Mouse (Mus musculus): Measurements from ENCODE around the gene Bbof1.

Bbof1 gene

GRCm38 (mm10) chr12:84400068-84400467 is 8.8 kb upstream of the Bbof1 start:
- no peak for DNase-seq (ENCODE audit: low read depth, low spot score)

GRCm38 (mm10) chr12:84400653-84401052 is 8.2 kb upstream of the Bbof1 start:
- no peak for DNase-seq (ENCODE audit: low read depth, low spot score)

GRCm38 (mm10) chr12:84402923-84403322 is 5.9 kb upstream of the Bbof1 start:
- no peak for DNase-seq (ENCODE audit: low read depth, low spot score)

- peak; percentile 16 for DNase-seq (ENCODE audit: low read depth, low spot score)
Measured at GRCm38 (mm10) chr12:84404541-84404940, 4.3 kb upstream of the Bbof1 start.

GRCm38 (mm10) chr12:84407259-84407658 is 1.6 kb upstream of the Bbof1 start:
- DNase-seq (ENCODE audit: low read depth, low spot score), result no peak

GRCm38 (mm10) chr12:84407874-84408818 is 725 bp upstream of the Bbof1 start:
- DNase-seq (ENCODE audit: low read depth, low spot score), result peak; percentile 11

- peak; percentile 83 for DNase-seq (ENCODE audit: low read depth, low spot score)
Measured at GRCm38 (mm10) chr12:84416834-84417604, 8.1 kb downstream of the Bbof1 start, which contains the start of gene Rnf113a2. Gene Rnf113a2, plus strand, starts transcription at chr12:84417196.

- DNase-seq (ENCODE audit: low read depth, low spot score), result no peak
Measured at GRCm38 (mm10) chr12:84417605-84417922, 8.7 kb downstream of the Bbof1 start.

- DNase-seq (ENCODE audit: low read depth, low spot score), result no peak
Measured at GRCm38 (mm10) chr12:84423990-84424389, 15.1 kb downstream of the Bbof1 start.

- DNase-seq (ENCODE audit: low read depth, low spot score), result no peak
Measured at GRCm38 (mm10) chr12:84429825-84430224, 21.0 kb downstream of the Bbof1 start.

GRCm38 (mm10) chr12:84438697-84439096 is 29.8 kb downstream of the Bbof1 start:
- DNase-seq (ENCODE audit: low read depth, low spot score), result no peak

- DNase-seq (ENCODE audit: low read depth, low spot score), result no peak
Measured at GRCm38 (mm10) chr12:84442526-84442925, 33.7 kb downstream of the Bbof1 start.

GRCm38 (mm10) chr12:84447386-84447785 is 38.5 kb downstream of the Bbof1 start:
- DNase-seq (ENCODE audit: low read depth, low spot score), result no peak

GRCm38 (mm10) chr12:84448181-84448580 is 39.3 kb downstream of the Bbof1 start:
- DNase-seq (ENCODE audit: low read depth, low spot score), result no peak

GRCm38 (mm10) chr12:84449887-84450286 is 41.0 kb downstream of the Bbof1 start:
- no peak for DNase-seq (ENCODE audit: low read depth, low spot score)

GRCm38 (mm10) chr12:84450351-84450717 is 41.5 kb downstream of the Bbof1 start:
- peak; percentile 13 for DNase-seq (ENCODE audit: low read depth, low spot score)

- peak; percentile 100 for DNase-seq (ENCODE audit: low read depth, low spot score)
Measured at GRCm38 (mm10) chr12:84450718-84451646, 42.1 kb downstream of the Bbof1 start, which contains the start of the genes Aldh6a1 and Lin52. Gene Aldh6a1, minus strand, starts transcription at chr12:84451004. Gene Lin52, plus strand, starts transcription at chr12:84451422.

GRCm38 (mm10) chr12:84451801-84452200 is 42.9 kb downstream of the Bbof1 start:
- DNase-seq (ENCODE audit: low read depth, low spot score), result peak; percentile 6

GRCm38 (mm10) chr12:84456911-84457310 is 48.0 kb downstream of the Bbof1 start:
- no peak for DNase-seq (ENCODE audit: low read depth, low spot score)

- no peak for DNase-seq (ENCODE audit: low read depth, low spot score)
Measured at GRCm38 (mm10) chr12:84459845-84460244, 51.0 kb downstream of the Bbof1 start.

- DNase-seq (ENCODE audit: low read depth, low spot score), result no peak
Measured at GRCm38 (mm10) chr12:84461416-84461815, 52.5 kb downstream of the Bbof1 start.
